Mouse (Mus musculus) stomach, embryonic 15.5 days (tissue): ENCODE data around the gene 2610318N02Rik. TPM values are rescaled to one million over a fixed set of nuclear protein-coding genes. Genes with fewer than 3 reads are reported as not detected.

Experiments
- ATAC-seq: fragments of 200-750 bp; cut with Nextera tagmentation; 2 replicates; pipeline ENCODE4 v1.8.0; 2017; ENCODE audit warnings: low read depth, moderate number of reproducible peaks, moderate TSS enrichment; ENCODE audit not compliant: insufficient read depth, low FRiP score
- H3K27ac ChIP-seq: fragments of 300-500 bp; sonication (generic); 2 replicates; pipeline ENCODE4 v1.5.1; 2015; ENCODE audit warnings: mild to moderate bottlenecking, inconsistent platforms
- H3K27me3 ChIP-seq: fragments of 300-500 bp; sonication (generic); replicated peaks from 2 replicates; pipeline ENCODE4 v1.6.1; 2015; ENCODE audit warnings: inconsistent platforms
- H3K36me3 ChIP-seq: fragments of 300-500 bp; sonication (generic); 2 replicates; pipeline ENCODE4 v1.6.1; 2015; ENCODE audit warnings: inconsistent platforms
- H3K4me1 ChIP-seq: fragments of 300-500 bp; sonication (generic); 2 replicates; pipeline ENCODE4 v1.6.1; 2015; ENCODE audit warnings: inconsistent platforms
- H3K4me2 ChIP-seq: fragments of 300-500 bp; sonication (generic); 2 replicates; pipeline ENCODE4 v1.6.1; 2015; ENCODE audit warnings: mild to moderate bottlenecking, inconsistent platforms
- H3K4me3 ChIP-seq: fragments of 300-500 bp; sonication (generic); replicated peaks from 2 replicates; pipeline ENCODE4 v1.5.1; 2015; ENCODE audit warnings: inconsistent platforms
- H3K9ac ChIP-seq: fragments of 300-500 bp; sonication (generic); 2 replicates; pipeline ENCODE4 v1.6.1; 2015; ENCODE audit warnings: inconsistent platforms
- H3K9me3 ChIP-seq: fragments of 300-500 bp; sonication (generic); 2 replicates; pipeline ENCODE4 v1.6.1; 2016; ENCODE audit warnings: inconsistent platforms
- WGBS: fragments of 180-500 bp; shearing (Covaris S2); methylation state at CpG from one replicate; pipeline ENCODE4 v1.1.7; 2015; 5-methylcytosine and 5-hydroxymethylcytosine counted together
- microRNA counts: library from miRNA; unstranded; fragments of <30 nt; microRNA quantifications from one replicate; lab custom pipeline; 2016
- microRNA-seq: library from miRNA; unstranded; fragments of <30 nt; microRNA quantifications from one replicate; pipeline ENCODE4, GENCODE M21; 2016
- polyA plus RNA-seq: library from polyadenylated mRNA; unstranded; fragments of >200 nt; fragmentation: Nextera tagmentation; extraction: Ambion mirVana; gene quantifications from 2 replicates; pipeline ENCODE4 v1.2.1, GENCODE M21; 2015

The 2610318N02Rik gene
- polyA plus RNA-seq, 1 experiment from 2014 or later, result 23.5 TPM

DNA sequence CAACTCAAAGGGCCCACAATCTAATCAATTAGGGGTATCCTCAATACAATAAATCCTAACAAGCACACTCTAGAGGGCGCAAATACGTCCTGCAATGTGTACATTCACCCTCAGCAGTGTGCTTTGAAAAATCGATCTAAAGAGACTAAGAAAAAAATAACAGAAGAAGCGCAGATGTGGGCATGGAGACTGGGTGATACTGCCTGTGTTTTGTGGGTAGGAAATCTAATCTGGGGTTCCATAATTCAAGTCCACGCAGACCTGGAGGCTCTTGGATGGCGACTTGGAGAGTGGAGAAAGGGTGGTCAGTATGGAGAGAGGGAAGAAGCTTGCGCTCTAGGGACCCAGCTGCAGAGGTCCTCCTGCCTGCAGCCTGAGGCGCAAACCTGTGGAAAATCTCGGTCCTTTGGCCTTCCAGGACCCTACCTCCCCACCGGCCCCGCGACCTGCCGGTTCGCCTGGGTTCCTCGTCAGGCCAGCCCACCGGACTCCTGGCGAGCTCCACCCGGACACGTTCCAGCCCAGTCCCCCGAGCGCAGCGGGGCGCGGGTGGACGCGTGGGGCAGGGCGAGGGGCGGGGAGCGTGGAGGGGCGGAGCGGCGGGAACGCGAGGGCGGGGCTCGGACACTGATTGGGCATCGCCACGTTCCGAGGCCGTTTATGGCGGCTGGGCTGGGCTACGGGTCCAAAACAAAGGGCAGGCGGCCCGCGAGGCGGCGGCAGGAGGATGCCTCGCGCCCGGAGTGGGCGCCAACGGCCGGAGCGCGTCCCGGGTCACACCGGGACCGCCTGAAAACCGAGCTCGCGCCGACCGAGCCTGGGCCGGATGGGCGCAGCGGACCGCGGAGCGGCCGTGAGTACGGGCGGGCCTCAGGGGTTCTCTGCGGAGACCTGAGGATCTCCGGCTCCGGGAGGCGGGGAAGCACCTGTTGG is 55.2 kb downstream of the 2610318N02Rik start, which contains the start of gene Ypel1:
Gene Ypel1, plus strand, starts transcription at position 186 of the 933 bp plus-strand sequence.
- H3K36me3 ChIP-seq, result no peaks in the 10 kb centered on the region
- no peaks in the 10 kb centered on the region for H3K27me3 ChIP-seq
- 0 out of 2 replicates have a peak, but pooled peaks cover 6% of the 10 kb centered on the region for H3K4me1 ChIP-seq
- peak; percentile 91 for ATAC-seq
- H3K9ac ChIP-seq, result peak within 1 kb of the TSS; percentile 77; the same call in 1 of the 2 replicates
- H3K27ac ChIP-seq, result peak within 1 kb of the TSS; percentile 90
- no peaks in the 10 kb centered on the region for H3K9me3 ChIP-seq
- peak within 1 kb of the TSS; percentile 86 for H3K4me3 ChIP-seq
- peak within 1 kb of the TSS; percentile 90 for H3K4me2 ChIP-seq
- under 1% methylated on average over 76 of the region's 76 CpGs for WGBS

DNA sequence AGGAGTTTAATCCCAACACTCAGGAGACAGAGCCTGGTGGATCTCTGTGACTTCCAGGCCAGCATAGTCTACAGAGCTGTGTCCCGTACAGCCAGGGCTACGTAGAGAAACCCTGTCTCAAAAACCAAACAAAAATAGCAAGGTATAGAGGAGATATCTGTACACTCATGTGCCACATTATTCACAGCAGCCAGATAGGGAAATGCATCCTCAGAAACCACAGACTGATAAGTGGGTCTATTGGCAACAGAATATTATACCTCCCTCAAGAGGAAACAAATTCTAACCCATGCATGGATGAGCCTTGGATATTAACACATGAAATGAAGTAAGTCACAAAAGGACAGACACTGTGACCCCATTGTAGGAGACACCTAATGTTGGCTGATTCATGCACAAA is 57.4 kb downstream of the 2610318N02Rik start:
- WGBS, result 72% methylated on average over 2 of the region's 2 CpGs

More for the DNA sequence above, 57.4 kb downstream of the 2610318N02Rik start:
- Histone ChIP-seq H3K27me3 (no peaks in the 10 kb centered on the region), H3K4me2 (no peak overlapping the region), H3K9ac (no peak overlapping the region), H3K4me1 (0 out of 2 replicates have a peak, but pooled peaks cover 6% of the 10 kb centered on the region), H3K27ac (no peak overlapping the region), H3K9me3 (no peaks in the 10 kb centered on the region), H3K4me3 (no peak overlapping the region), H3K36me3 (no peaks in the 10 kb centered on the region)
- no peak for ATAC-seq

MicroRNAs within 50 kb of the gene (microRNA counts, 519-probe panel; counts per million panel counts)
- 3,346 counts per million, percentile 84 among the panel's probes with 10 or more counts for microRNA mmu-miR-130b (lab: Ali Mortazavi, UCI)
- 2,344 counts per million, percentile 48 among the panel's probes with 10 or more counts for microRNA mmu-miR-301b (lab: Ali Mortazavi, UCI)

Small RNAs within 50 kb of the gene (microRNA-seq; reads per million reads assigned to microRNA genes)
- gene Mir130b (6,097 reads per million, percentile 91 among the genes with 10 or more reads in this experiment), gene Mir301b (82.3 reads per million, percentile 48 among the genes with 10 or more reads in this experiment)

Other genes starting within 250 kb of the 2610318N02Rik start
- gene Ppm1f, start 228.7 kb downstream of the 2610318N02Rik start, polyA plus RNA-seq, result 17.9 and 21.0 TPM in 2 replicates
- 153 and 156 TPM in 2 replicates for gene Mapk1, start 141.8 kb downstream of the 2610318N02Rik start, polyA plus RNA-seq
- 16.9 and 20.7 TPM in 2 replicates for gene Ypel1, start 55.5 kb downstream of the 2610318N02Rik start, polyA plus RNA-seq
- 118 and 131 TPM in 2 replicates for gene Ppil2, start 13.9 kb downstream of the 2610318N02Rik start, polyA plus RNA-seq
- gene Sdf2l1, start 7.2 kb upstream of the 2610318N02Rik start, polyA plus RNA-seq, result 156 and 180 TPM in 2 replicates
- gene Ydjc, start 19.5 kb upstream of the 2610318N02Rik start, polyA plus RNA-seq, result 20.2 and 22.4 TPM in 2 replicates
- 1.5 and 1.9 TPM in 2 replicates for gene Ccdc116, start 22.1 kb upstream of the 2610318N02Rik start, polyA plus RNA-seq
- gene Ube2l3, start 77.5 kb upstream of the 2610318N02Rik start, polyA plus RNA-seq, result 314 and 339 TPM in 2 replicates
- 0.39 and 0.57 TPM in 2 replicates for gene Rimbp3, start 83.4 kb upstream of the 2610318N02Rik start, polyA plus RNA-seq
- 4.5 and 6.1 TPM in 2 replicates for gene Hic2, start 108.4 kb upstream of the 2610318N02Rik start, polyA plus RNA-seq
- gene Tmem191c, start 150.9 kb upstream of the 2610318N02Rik start, polyA plus RNA-seq, result 18.2 and 19.2 TPM in 2 replicates
- 5.8 and 12.9 TPM in 2 replicates for gene Serpind1, start 206.2 kb upstream of the 2610318N02Rik start, polyA plus RNA-seq